In the genomic region with DNA sequence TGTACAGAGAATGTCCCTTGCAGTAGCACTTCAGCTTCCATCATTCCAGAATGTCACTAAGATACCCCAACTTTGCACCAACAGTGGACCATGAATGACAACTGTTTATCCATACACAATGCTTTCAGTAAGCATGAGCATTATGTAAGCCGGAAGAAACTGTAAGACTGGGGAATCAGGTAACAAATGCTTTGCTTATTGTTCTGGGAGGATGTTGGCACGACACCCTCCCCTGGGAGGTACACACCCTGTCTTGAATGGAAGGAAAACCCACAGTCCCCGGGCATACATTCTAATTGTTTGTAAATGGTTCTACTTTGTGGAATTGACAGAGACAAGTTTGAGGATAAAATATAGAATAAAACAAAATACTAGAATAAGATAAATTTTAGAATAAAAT, we compare ENCODE assay signal across 16 mouse cellular contexts.
DNase-seq lines count a peak whose midpoint lies in the region; ATAC-seq and TF ChIP-seq lines count a peak whose summit lies in the region.
"Had no signal": no experiment of that assay in that cellular context is flagged by ENCODE, and none has a peak within 500 bp of the region (broad histone marks: within the 10 kb centered on the region; RNA-seq: fewer than 3 reads in every experiment).

No protein-coding gene starts in this region.

- WGBS in embryonic facial prominence, embryonic 14.5 days: 55% methylated on average over 3 of the region's 3 CpGs
- 73% methylated on average over 3 of the region's 3 CpGs for WGBS in embryonic facial prominence, embryonic 10.5 days
- 74% methylated on average over 3 of the region's 3 CpGs for WGBS in kidney, adult 2 months
- WGBS in kidney, embryonic 15.5 days: 76% methylated on average over 3 of the region's 3 CpGs

- TF ChIP-seq POLR2A in kidney, adult 2 months (IDR thresholded peaks at IDR 0.05; ENCODE audit: low read depth, low read length): no peak

- no peak overlapping the region for H3K9ac ChIP-seq in embryonic facial prominence, embryonic 14.5 days (ENCODE audit: low read depth, low read length)
- no peak overlapping the region for H3K9ac ChIP-seq in kidney, embryonic 15.5 days
- H3K9ac ChIP-seq: forebrain, embryonic 12.5 days; midbrain, embryonic 15.5 days had no signal

- no peaks in the 10 kb centered on the region for H3K27me3 ChIP-seq in embryonic facial prominence, embryonic 14.5 days (replicated peaks; ENCODE audit: control insufficient read depth, insufficient read depth, low read length)
- H3K27me3 ChIP-seq in embryonic facial prominence, embryonic 10.5 days (replicated peaks; ENCODE audit: low read depth, poor library complexity, severe bottlenecking): no peaks in the 10 kb centered on the region
- H3K27me3 ChIP-seq in kidney, adult 2 months (replicated peaks; ENCODE audit: control insufficient read depth, insufficient read depth, low read length): no peaks in the 10 kb centered on the region
- H3K27me3 ChIP-seq in kidney, embryonic 15.5 days: no peaks in the 10 kb centered on the region
- H3K27me3 ChIP-seq: CH12.LX; midbrain, embryonic 15.5 days had no signal

- H3K36me3 ChIP-seq in embryonic facial prominence, embryonic 14.5 days (ENCODE audit: control insufficient read depth, insufficient read depth, low read length): no peaks in the 10 kb centered on the region
- H3K36me3 ChIP-seq in embryonic facial prominence, embryonic 10.5 days (replicated peaks): no peaks in the 10 kb centered on the region
- H3K36me3 ChIP-seq in kidney, adult 2 months (ENCODE audit: control insufficient read depth, insufficient read depth, low read length): no peaks in the 10 kb centered on the region
- H3K36me3 ChIP-seq in kidney, embryonic 15.5 days: no peaks in the 10 kb centered on the region
- H3K36me3 ChIP-seq: forebrain, embryonic 12.5 days; midbrain, embryonic 15.5 days had no signal

- no peak overlapping the region for H3K4me3 ChIP-seq in embryonic facial prominence, embryonic 14.5 days (ENCODE audit: low read depth, low read length)
- no peak overlapping the region for H3K4me3 ChIP-seq in embryonic facial prominence, embryonic 10.5 days
- H3K4me3 ChIP-seq in kidney, adult 2 months (ENCODE audit: insufficient read depth, low read depth, low read length): no peak overlapping the region
- no peak overlapping the region for H3K4me3 ChIP-seq in kidney, embryonic 15.5 days (replicated peaks)
- H3K4me3 ChIP-seq: forebrain, embryonic 12.5 days; midbrain, embryonic 15.5 days had no signal

- no peaks in the 10 kb centered on the region for H3K4me1 ChIP-seq in embryonic facial prominence, embryonic 14.5 days (ENCODE audit: control insufficient read depth, insufficient read depth, low read length)
- H3K4me1 ChIP-seq in embryonic facial prominence, embryonic 10.5 days: peaks cover 9% of the 10 kb centered on the region; the same call in 1 of the 2 replicates
- H3K4me1 ChIP-seq in kidney, adult 2 months (ENCODE audit: control insufficient read depth, insufficient read depth, low read length): no peaks in the 10 kb centered on the region
- no peaks in the 10 kb centered on the region for H3K4me1 ChIP-seq in kidney, embryonic 15.5 days
- H3K4me1 ChIP-seq: forebrain, embryonic 12.5 days; midbrain, embryonic 15.5 days had no signal

- no peak for ATAC-seq in embryonic facial prominence, embryonic 14.5 days (ENCODE audit: low read depth)
- ATAC-seq in kidney, embryonic 15.5 days (replicated peaks; ENCODE audit: low FRiP score): no peak
- ATAC-seq: hindbrain, postnatal 0 days; midbrain, embryonic 15.5 days had no signal

- TF ChIP-seq CTCF in kidney, adult 2 months (conservative IDR thresholded peaks at IDR 0.05; ENCODE audit: insufficient read depth, insufficient read length, low read depth, low read length): no peak

- no peaks in the 10 kb centered on the region for H3K9me3 ChIP-seq in embryonic facial prominence, embryonic 14.5 days (ENCODE audit: control insufficient read depth, low read length)
- no peaks in the 10 kb centered on the region for H3K9me3 ChIP-seq in embryonic facial prominence, embryonic 10.5 days
- H3K9me3 ChIP-seq in kidney, embryonic 15.5 days (replicated peaks): no peaks in the 10 kb centered on the region
- H3K9me3 ChIP-seq: forebrain, embryonic 12.5 days; midbrain, embryonic 15.5 days had no signal

- peak; percentile 52 for DNase-seq in embryonic facial prominence, embryonic 14.5 days (ENCODE audit: low spot score)
- no peak for DNase-seq in embryonic facial prominence, embryonic 10.5 days (ENCODE audit: low spot score)
- DNase-seq in kidney, adult 2 months: peak; percentile 74
- DNase-seq in kidney, postnatal 10 days: peak; percentile 46
- peak; percentile 35 for DNase-seq in lung, postnatal 25 days (ENCODE audit: low spot score)
- no peak for DNase-seq in ovary, postnatal 10 days (ENCODE audit: low spot score)
- no peak for DNase-seq in layer of hippocampus, adult 8-10 months (ENCODE audit: low spot score in 2 of 2)
- DNase-seq: adrenal gland, postnatal 14 days; cerebellum, adult 9-10 months; right cerebral cortex, adult 18-20 months had no signal

- no peak overlapping the region for H3K27ac ChIP-seq in embryonic facial prominence, embryonic 14.5 days (replicated peaks; ENCODE audit: low read depth, low read length)
- no peak overlapping the region for H3K27ac ChIP-seq in embryonic facial prominence, embryonic 10.5 days (replicated peaks)
- H3K27ac ChIP-seq in kidney, adult 2 months (ENCODE audit: insufficient read depth, low read depth, low read length): no peak overlapping the region
- no peak overlapping the region for H3K27ac ChIP-seq in kidney, embryonic 15.5 days
- H3K27ac ChIP-seq: forebrain, embryonic 12.5 days; hindbrain, postnatal 0 days; kidney, postnatal 0 days; midbrain, embryonic 15.5 days had no signal

- H3K4me2 ChIP-seq in embryonic facial prominence, embryonic 14.5 days (ENCODE audit: low read depth, low read length): no peak overlapping the region
- no peak overlapping the region for H3K4me2 ChIP-seq in kidney, embryonic 15.5 days
- H3K4me2 ChIP-seq: forebrain, embryonic 12.5 days; midbrain, embryonic 15.5 days had no signal

Comparison
In these comparisons a context has a peak if more than half of its experiments do, and no peak if none do; other contexts are left out.
1. DNase-seq: peak in embryonic facial prominence, embryonic 14.5 days (single experiment), kidney, adult 2 months (single experiment), kidney, postnatal 10 days (single experiment) and lung, postnatal 25 days (single experiment); none in embryonic facial prominence, embryonic 10.5 days (single experiment), ovary, postnatal 10 days (single experiment) and layer of hippocampus, adult 8-10 months (0 of 2).